Mouse (Mus musculus) heart, embryonic 12.5 days (tissue): ENCODE results near the gene Hykk. TPM values are rescaled to one million over a fixed set of nuclear protein-coding genes. Genes with fewer than 3 reads are reported as not detected.

Experiments used
- ATAC-seq: fragments of 200-750 bp; cut with Nextera tagmentation; 2 replicates; pipeline ENCODE4 v1.8.0; 2017; ENCODE audit warnings: moderate TSS enrichment, moderate library complexity; ENCODE audit not compliant: insufficient number of reproducible peaks, low FRiP score
- H3K27ac ChIP-seq: fragments of 300-500 bp; sonication (generic); 2 replicates; pipeline ENCODE4 v1.5.1; 2016; ENCODE audit warnings: mild to moderate bottlenecking, moderate library complexity; ENCODE audit not compliant: poor library complexity, severe bottlenecking
- H3K27me3 ChIP-seq: fragments of 300-500 bp; sonication (generic); replicated peaks from 2 replicates; pipeline ENCODE4 v1.6.1; 2016; ENCODE audit warnings: mild to moderate bottlenecking, moderate library complexity
- H3K36me3 ChIP-seq: fragments of 300-500 bp; sonication (generic); 2 replicates; pipeline ENCODE4 v1.6.1; 2016; ENCODE audit warnings: mild to moderate bottlenecking, moderate library complexity
- H3K4me1 ChIP-seq: fragments of 300-500 bp; sonication (generic); replicated peaks from 2 replicates; pipeline ENCODE4 v1.6.1; 2016; ENCODE audit warnings: mild to moderate bottlenecking
- H3K4me2 ChIP-seq: fragments of 300-500 bp; sonication (generic); 2 replicates; pipeline ENCODE4 v1.6.1; 2016; ENCODE audit warnings: mild to moderate bottlenecking, moderate library complexity
- H3K4me3 ChIP-seq: fragments of 300-500 bp; sonication (generic); 2 replicates; pipeline ENCODE4 v1.5.1; 2016; ENCODE audit warnings: mild to moderate bottlenecking
- H3K9ac ChIP-seq: fragments of 300-500 bp; sonication (generic); 2 replicates; pipeline ENCODE4 v1.6.1; 2016; ENCODE audit warnings: mild to moderate bottlenecking, moderate library complexity
- H3K9me3 ChIP-seq: fragments of 300-500 bp; sonication (generic); replicated peaks from 2 replicates; pipeline ENCODE4 v1.6.1; 2016; ENCODE audit warnings: mild to moderate bottlenecking, moderate library complexity
- WGBS: fragments of 180-500 bp; shearing (Covaris S2); methylation state at CpG from one replicate; pipeline ENCODE4 v1.1.7; 2016; 5-methylcytosine and 5-hydroxymethylcytosine counted together
- polyA plus RNA-seq: library from polyadenylated mRNA; unstranded; fragments of >200 nt; fragmentation: Nextera tagmentation; extraction: Ambion mirVana; gene quantifications from 2 replicates; pipeline ENCODE4 v1.2.1, GENCODE M21; 2016

Hykk gene
- polyA plus RNA-seq, 1 experiment from 2014 or later, result 3.7 TPM

GRCm38 (mm10) chr9:54980674-54981073 is 63.6 kb downstream of the Hykk start, which contains the start of gene Chrna5:
Gene Chrna5 (plus strand): TSS chr9:54980880.
- Histone ChIP-seq H3K9me3 (no peaks in the 10 kb centered on the region), H3K4me3 (peak within 1 kb of the TSS; percentile 58), H3K36me3 (no peaks in the 10 kb centered on the region), H3K9ac (peak within 1 kb of the TSS; percentile 43; the same call in 1 of the 2 replicates), H3K27ac (no peak within 1 kb of the TSS), H3K4me2 (peak within 1 kb of the TSS; percentile 80), H3K27me3 (peaks cover 47% of the 10 kb centered on the region), H3K4me1 (0 out of 2 replicates have a peak, but pooled peaks cover 6% of the 10 kb centered on the region)
- no peak for ATAC-seq
- WGBS, result 67% methylated on average over 8 of the region's 8 CpGs

GRCm38 (mm10) chr9:54981291-54982191 is 64.5 kb downstream of the Hykk start:
- Histone ChIP-seq H3K9me3 (no peaks in the 10 kb centered on the region), H3K27me3 (peaks cover 47% of the 10 kb centered on the region), H3K4me2 (peak overlapping the region; percentile 80), H3K4me3 (peak overlapping the region; percentile 58), H3K9ac (peak overlapping the region; percentile 43; the same call in 1 of the 2 replicates), H3K4me1 (0 out of 2 replicates have a peak, but pooled peaks cover 6% of the 10 kb centered on the region), H3K27ac (no peak overlapping the region), H3K36me3 (no peaks in the 10 kb centered on the region)
- under 1% methylated on average over 84 of the region's 85 CpGs for WGBS
- peak; percentile 57; the same call in 1 of the 2 replicates for ATAC-seq

GRCm38 (mm10) chr9:54982401-54982800 is 65.3 kb downstream of the Hykk start:
- Histone ChIP-seq H3K9ac (no peak overlapping the region), H3K4me2 (peak overlapping the region; percentile 80), H3K27ac (no peak overlapping the region), H3K9me3 (no peaks in the 10 kb centered on the region), H3K27me3 (peaks cover 44% of the 10 kb centered on the region), H3K4me3 (peak overlapping the region; percentile 58), H3K36me3 (no peaks in the 10 kb centered on the region), H3K4me1 (0 out of 2 replicates have a peak, but pooled peaks cover 6% of the 10 kb centered on the region)
- ATAC-seq, result no peak
- 8% methylated on average over 7 of the region's 7 CpGs for WGBS

- H3K4me1 ChIP-seq, result no peaks in the 10 kb centered on the region
- H3K9me3 ChIP-seq, result no peaks in the 10 kb centered on the region
- H3K27ac ChIP-seq, result no peak overlapping the region
- no peak for ATAC-seq
- H3K4me3 ChIP-seq, result no peak overlapping the region
- WGBS, result 70% methylated on average over 3 of the region's 3 CpGs
- no peaks in the 10 kb centered on the region for H3K36me3 ChIP-seq
- no peak overlapping the region for H3K9ac ChIP-seq
- H3K27me3 ChIP-seq, result no peaks in the 10 kb centered on the region
- H3K4me2 ChIP-seq, result no peak overlapping the region
Observed at GRCm38 (mm10) chr9:54990362-54990761, 73.3 kb downstream of the Hykk start.

- Histone ChIP-seq H3K9me3 (no peaks in the 10 kb centered on the region), H3K27me3 (no peaks in the 10 kb centered on the region), H3K9ac (no peak overlapping the region), H3K27ac (no peak overlapping the region), H3K4me1 (no peaks in the 10 kb centered on the region), H3K4me2 (no peak overlapping the region), H3K36me3 (no peaks in the 10 kb centered on the region), H3K4me3 (no peak overlapping the region)
- WGBS, result 53% methylated on average over 3 of the region's 3 CpGs
- ATAC-seq, result no peak
Observed at GRCm38 (mm10) chr9:54994381-54994780, 77.3 kb downstream of the Hykk start.

- Histone ChIP-seq H3K27ac (no peak overlapping the region), H3K4me2 (no peak overlapping the region), H3K27me3 (no peaks in the 10 kb centered on the region), H3K9ac (no peak overlapping the region), H3K4me3 (no peak overlapping the region), H3K9me3 (no peaks in the 10 kb centered on the region), H3K4me1 (no peaks in the 10 kb centered on the region), H3K36me3 (no peaks in the 10 kb centered on the region)
- WGBS, result 26% methylated on average over 3 of the region's 3 CpGs
- ATAC-seq, result no peak
Observed at GRCm38 (mm10) chr9:54995645-54996044, 78.6 kb downstream of the Hykk start.

Other genes starting within 250 kb of the Hykk start
- gene Dnaja4, start 218.4 kb upstream of the Hykk start, polyA plus RNA-seq, result 29.0 and 31.1 TPM in 2 replicates
- gene Wdr61, start 182.8 kb upstream of the Hykk start, polyA plus RNA-seq, result 99.5 and 101 TPM in 2 replicates
- gene Crabp1, start 152.5 kb upstream of the Hykk start, polyA plus RNA-seq, result 21.4 and 24.5 TPM in 2 replicates
- 36.0 and 37.1 TPM in 2 replicates for gene Ireb2, start 53.5 kb upstream of the Hykk start, polyA plus RNA-seq
- gene Psma4, start 33.5 kb downstream of the Hykk start, polyA plus RNA-seq, result 237 and 247 TPM in 2 replicates
- 0.35 and 0.38 TPM in 2 replicates for gene AY074887, start 33.7 kb downstream of the Hykk start, polyA plus RNA-seq
- gene Chrna5, start 63.6 kb downstream of the Hykk start, polyA plus RNA-seq, result 0.14 and 0.28 TPM in 2 replicates
- gene Chrna3, start 109.3 kb downstream of the Hykk start, polyA plus RNA-seq, result 0.13 TPM in 1 of 2 replicates, not detected in the other
- gene Chrnb4, start 131.5 kb downstream of the Hykk start, polyA plus RNA-seq, result 0.27 and 0.47 TPM in 2 replicates
- 37.3 and 37.8 TPM in 2 replicates for gene Ube2q2, start 231.6 kb downstream of the Hykk start, polyA plus RNA-seq